Mouse (Mus musculus): ENCODE results near the gene Cntfr. TPM values are rescaled to one million over a fixed set of nuclear protein-coding genes. Genes with fewer than 3 reads are reported as not detected.
"Not testable (repeated sequence)": the region's sequence is repeated elsewhere in the genome, so short reads cannot be mapped to it uniquely, and the experiment has no call there.

Gene Cntfr
- total RNA-seq, 2 experiments from 2014 or later = 57.4 to 75.1 TPM

- DNase-seq (ENCODE audit: extremely low spot score in 1 of 2, low spot score in 2 of 2); intact Hi-C loops (cut with DNase I): not testable (repeated sequence)
Measured at GRCm38 (mm10) chr4:41684931-41685453, 11.9 kb downstream of the Cntfr start.

GRCm38 (mm10) chr4:41684131-41684930 is 12.6 kb downstream of the Cntfr start:
- intact Hi-C loops (cut with DNase I); DNase-seq (ENCODE audit: extremely low spot score in 1 of 2, low spot score in 2 of 2): not testable (repeated sequence)

GRCm38 (mm10) chr4:41683303-41683702 is 13.6 kb downstream of the Cntfr start:
- intact Hi-C loops (cut with DNase I); DNase-seq (ENCODE audit: extremely low spot score in 1 of 2, low spot score in 2 of 2): not testable (repeated sequence)

DNA sequence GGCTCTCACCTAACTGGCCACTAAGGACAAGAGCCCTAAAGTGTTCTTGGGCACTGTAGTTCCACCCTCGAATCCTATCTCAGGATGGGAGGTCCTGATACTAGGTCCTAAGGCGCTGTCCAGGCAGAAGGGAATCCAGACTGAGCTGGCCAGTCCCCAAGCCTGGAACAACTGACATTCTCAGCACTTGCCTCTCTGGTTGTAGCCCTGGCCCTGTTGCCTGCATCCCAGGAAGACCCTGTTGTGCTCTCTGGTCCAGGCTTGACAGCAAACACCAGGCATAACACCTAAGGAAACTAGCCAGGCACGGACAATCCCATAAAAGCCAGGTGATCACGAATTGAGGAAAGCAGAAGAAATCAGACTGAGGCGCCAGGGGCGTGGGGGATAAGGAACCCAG is 14.1 kb downstream of the Cntfr start:
- DNase-seq (ENCODE audit: extremely low spot score in 1 of 2, low spot score in 2 of 2) = no peak
- intact Hi-C loops (cut with DNase I) = no loop called here

DNA sequence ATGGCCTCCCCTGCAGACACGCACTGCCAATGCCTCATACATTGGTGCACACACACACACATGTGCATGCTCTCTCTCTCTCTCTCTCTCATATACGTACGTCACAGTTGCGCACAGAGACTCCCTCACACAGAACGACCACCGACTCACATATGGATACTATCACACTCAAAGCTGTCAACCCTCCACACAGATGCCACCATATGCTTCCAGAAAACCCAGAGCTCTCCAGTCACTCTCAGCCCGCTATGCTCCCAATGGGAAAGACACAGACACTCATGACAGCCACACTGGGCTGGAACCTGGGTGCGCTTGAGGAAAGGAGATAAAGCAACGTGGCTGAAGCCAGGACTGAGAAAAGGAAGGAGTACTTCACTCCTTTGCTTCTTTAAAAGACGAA is 14.9 kb downstream of the Cntfr start:
- DNase-seq (ENCODE audit: extremely low spot score in 1 of 2, low spot score in 2 of 2) = no peak
- intact Hi-C loops (cut with DNase I) = no loop called here

GRCm38 (mm10) chr4:41681176-41681575 is 15.7 kb downstream of the Cntfr start:
- DNase-seq (ENCODE audit: extremely low spot score in 1 of 2, low spot score in 2 of 2) = peak in 1 of 2 experiments; percentile 38
- intact Hi-C loops (cut with DNase I) = no loop called here

- intact Hi-C loops (cut with DNase I) = no loop called here
- DNase-seq (ENCODE audit: extremely low spot score in 1 of 2, low spot score in 2 of 2) = no peak
Measured at GRCm38 (mm10) chr4:41679291-41679690, 17.6 kb downstream of the Cntfr start.

- no peak for DNase-seq (ENCODE audit: extremely low spot score in 1 of 2, low spot score in 2 of 2)
- intact Hi-C loops (cut with DNase I) = no loop called here
Measured at GRCm38 (mm10) chr4:41678863-41679262, 18.0 kb downstream of the Cntfr start.

DNA sequence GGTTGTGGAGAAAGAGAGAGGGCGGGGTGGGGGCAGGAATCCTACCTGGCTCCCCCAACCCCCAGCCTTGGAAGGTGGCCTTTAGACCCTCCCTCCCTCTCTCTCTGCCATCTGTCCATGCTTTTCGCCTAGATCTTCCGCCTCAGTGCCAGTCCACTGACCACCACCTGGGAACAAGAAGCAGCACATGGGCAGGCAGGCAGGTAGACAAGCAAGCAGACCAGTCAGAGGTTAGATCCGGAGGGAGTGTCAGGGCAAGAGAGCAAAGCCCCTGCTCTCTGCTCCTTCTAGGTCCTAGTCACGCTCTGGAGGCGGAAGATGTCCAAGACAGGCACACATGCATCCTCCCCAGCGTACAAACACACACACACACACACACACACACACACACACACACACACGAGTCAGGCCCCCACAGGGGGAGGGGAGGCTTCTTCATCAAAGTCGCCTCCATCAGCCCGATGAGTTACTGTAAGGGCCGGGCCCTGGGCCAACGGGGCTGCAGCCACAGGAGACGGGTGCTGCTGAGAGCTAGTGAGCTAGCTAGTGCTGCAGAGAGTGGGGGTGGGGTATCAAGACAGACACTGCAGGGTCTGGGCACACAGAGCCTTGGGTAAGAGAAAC is 19.8 kb downstream of the Cntfr start:
- intact Hi-C loops (cut with DNase I) = no loop called here
- peak in 1 of 2 experiments; percentile 73 for DNase-seq (ENCODE audit: extremely low spot score in 1 of 2, low spot score in 2 of 2)

GRCm38 (mm10) chr4:41676248-41677005 is 20.5 kb downstream of the Cntfr start:
- intact Hi-C loops (cut with DNase I) = no loop called here
- no peak for DNase-seq (ENCODE audit: extremely low spot score in 1 of 2, low spot score in 2 of 2)

GRCm38 (mm10) chr4:41673186-41673585 is 23.7 kb downstream of the Cntfr start:
- DNase-seq (ENCODE audit: extremely low spot score in 1 of 2, low spot score in 2 of 2) = no peak
- intact Hi-C loops (cut with DNase I) = no loop called here

DNA sequence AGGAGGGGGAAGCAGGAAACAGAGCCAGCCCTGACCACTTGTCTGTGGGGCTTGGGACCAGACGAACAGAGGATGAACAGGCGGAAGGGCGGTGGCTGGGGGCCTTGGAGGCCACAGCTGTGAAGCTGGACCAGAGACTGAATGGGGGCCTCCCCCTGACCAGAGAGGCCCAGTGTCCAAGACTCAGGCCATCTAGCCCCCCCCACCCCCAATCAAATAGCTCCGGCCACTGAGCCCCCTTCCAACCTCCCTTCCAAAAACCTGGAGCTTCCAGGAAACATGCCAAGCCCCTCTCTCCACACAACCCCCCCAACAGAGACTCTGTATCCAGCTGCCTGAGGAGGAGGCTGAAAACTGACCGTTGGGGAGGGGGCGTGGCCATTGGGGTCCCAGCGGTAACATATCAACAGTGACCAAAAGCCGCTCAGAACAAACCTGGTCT is 24.3 kb downstream of the Cntfr start:
- intact Hi-C loops (cut with DNase I) = no loop called here
- DNase-seq (ENCODE audit: extremely low spot score in 1 of 2, low spot score in 2 of 2) = no peak

GRCm38 (mm10) chr4:41671963-41672480 is 24.9 kb downstream of the Cntfr start:
- intact Hi-C loops (cut with DNase I) = no loop called here
- DNase-seq (ENCODE audit: extremely low spot score in 1 of 2, low spot score in 2 of 2) = no peak

GRCm38 (mm10) chr4:41671500-41671899 is 25.4 kb downstream of the Cntfr start:
- DNase-seq (ENCODE audit: extremely low spot score in 1 of 2, low spot score in 2 of 2) = no peak
- intact Hi-C loops (cut with DNase I) = no loop called here

DNA sequence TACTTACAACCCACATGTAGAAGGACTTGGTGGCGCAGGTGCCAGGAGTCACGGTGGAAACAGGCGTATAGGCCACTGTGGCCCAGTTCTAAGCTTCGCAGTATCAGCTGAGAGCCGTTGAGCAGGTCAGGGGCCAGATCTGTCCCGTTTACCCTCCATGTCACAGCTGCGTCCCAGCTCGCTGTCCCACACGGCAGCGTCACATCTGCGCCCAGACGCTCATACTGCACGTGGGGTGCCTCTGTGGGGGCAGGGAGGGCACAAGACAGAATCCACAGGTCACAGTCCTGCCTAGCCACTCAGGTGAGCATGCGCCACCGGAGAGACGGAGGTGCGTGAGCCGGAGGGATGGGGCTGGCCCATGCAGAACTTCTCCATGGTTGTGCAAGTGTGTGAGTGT is 26.1 kb downstream of the Cntfr start:
- intact Hi-C loops (cut with DNase I) = no loop called here

DNA sequence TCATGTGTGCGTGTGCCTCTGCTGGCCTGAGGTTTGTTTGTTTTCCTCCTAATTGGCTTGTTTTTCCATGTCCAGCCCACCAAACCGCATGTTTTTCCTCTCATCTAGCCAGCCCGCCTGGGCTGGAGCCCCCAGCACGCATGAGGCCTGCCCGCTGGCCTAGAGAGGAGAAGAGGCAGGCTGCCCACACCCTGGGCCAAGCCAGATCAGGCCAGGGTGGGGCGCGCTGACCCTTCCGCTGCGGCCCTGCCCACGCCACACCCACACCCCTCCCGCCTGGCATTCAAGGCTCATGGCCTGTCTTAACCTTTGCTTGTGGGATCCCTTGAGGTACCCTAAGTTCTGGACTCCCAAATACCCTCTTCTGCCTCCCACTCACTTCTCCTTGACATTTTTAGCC is 30.2 kb downstream of the Cntfr start:
- intact Hi-C loops (cut with DNase I) = no loop called here
- DNase-seq (ENCODE audit: extremely low spot score in 1 of 2, low spot score in 2 of 2) = no peak

More for the DNA sequence above, 26.1 kb downstream of the Cntfr start:
- no peak for DNase-seq (ENCODE audit: extremely low spot score in 1 of 2, low spot score in 2 of 2)

- no peak for DNase-seq (ENCODE audit: extremely low spot score in 1 of 2, low spot score in 2 of 2)
- intact Hi-C loops (cut with DNase I) = no loop called here
Measured at GRCm38 (mm10) chr4:41665009-41665675, 31.7 kb downstream of the Cntfr start.

- DNase-seq (ENCODE audit: extremely low spot score in 1 of 2, low spot score in 2 of 2) = no peak
- intact Hi-C loops (cut with DNase I) = no loop called here
Measured at GRCm38 (mm10) chr4:41664533-41664932, 32.4 kb downstream of the Cntfr start.

- DNase-seq (ENCODE audit: extremely low spot score in 1 of 2, low spot score in 2 of 2) = no peak
- intact Hi-C loops (cut with DNase I) = no loop called here
Measured at GRCm38 (mm10) chr4:41663614-41664013, 33.3 kb downstream of the Cntfr start.

All from left cerebral cortex, postnatal 10 days (tissue).